29 mouse cellular contexts compared by ENCODE assay signal in genomic region chr9:119965186-119965585, GRCm38 (mm10). TPM values are rescaled to one million over a fixed set of nuclear protein-coding genes. Genes with fewer than 3 reads are reported as not detected.
DNase-seq lines count a peak whose midpoint lies in the region; TF ChIP-seq lines count a peak whose summit lies in the region.
"Had no signal": no experiment of that assay in that cellular context is flagged by ENCODE, and none has a peak within 500 bp of the region (broad histone marks: within the 10 kb centered on the region; RNA-seq: fewer than 3 reads in every experiment).

No protein-coding gene starts in this region.

- no peak overlapping the region for H3K9ac ChIP-seq in liver, adult 2 months (ENCODE audit: low read depth, low read length)
- H3K9ac ChIP-seq: embryonic facial prominence, embryonic 12.5 days; forebrain, embryonic 15.5 days; hindbrain, embryonic 12.5 days; intestine, embryonic 15.5 days; limb, embryonic 13.5 days; liver, embryonic 13.5 days; midbrain, embryonic 15.5 days had no signal

- no peaks in the 10 kb centered on the region for H3K79me2 ChIP-seq in liver, adult 2 months (ENCODE audit: control insufficient read depth, insufficient read depth, low read length)

- 0 out of 2 replicates have a peak overlapping the region, but pooled peaks have one; percentile 25 for H3K27ac ChIP-seq in heart, embryonic 10.5 days
- no peak overlapping the region for H3K27ac ChIP-seq in liver, adult 2 months (replicated peaks; ENCODE audit: insufficient read depth, low read depth, low read length)
- H3K27ac ChIP-seq: embryonic facial prominence, embryonic 12.5 days; forebrain, embryonic 15.5 days; hindbrain, embryonic 12.5 days; hindbrain, postnatal 0 days; intestine, embryonic 15.5 days; limb, embryonic 13.5 days; liver, embryonic 13.5 days; midbrain, embryonic 15.5 days; stomach, postnatal 0 days had no signal

- H3K4me1 ChIP-seq in heart, embryonic 10.5 days: peaks cover 34% of the 10 kb centered on the region
- H3K4me1 ChIP-seq in liver, adult 2 months (ENCODE audit: control insufficient read depth, insufficient read depth, low read length): 0 out of 2 replicates have a peak, but pooled peaks cover 1% of the 10 kb centered on the region

- H3K36me3 ChIP-seq in heart, embryonic 10.5 days: no peaks in the 10 kb centered on the region
- H3K36me3 ChIP-seq in liver, adult 2 months (ENCODE audit: control insufficient read depth, insufficient read depth, low read length): no peaks in the 10 kb centered on the region
- H3K36me3 ChIP-seq: embryonic facial prominence, embryonic 12.5 days; forebrain, embryonic 15.5 days; hindbrain, embryonic 12.5 days; intestine, embryonic 15.5 days; limb, embryonic 13.5 days; liver, embryonic 13.5 days; midbrain, embryonic 15.5 days had no signal

- H3K4me3 ChIP-seq in heart, embryonic 10.5 days: no peak overlapping the region
- H3K4me3 ChIP-seq in liver, adult 2 months (ENCODE audit: insufficient read depth, low read depth, low read length): no peak overlapping the region
- H3K4me3 ChIP-seq: embryonic facial prominence, embryonic 12.5 days; forebrain, embryonic 15.5 days; hindbrain, embryonic 12.5 days; intestine, embryonic 15.5 days; limb, embryonic 13.5 days; liver, embryonic 13.5 days; midbrain, embryonic 15.5 days had no signal

- no peak for DNase-seq in heart, embryonic 10.5 days (ENCODE audit: low spot score)
- no peak for DNase-seq in heart, postnatal 10 days
- peak; percentile 52 for DNase-seq in liver, adult 2 months (ENCODE audit: extremely low read depth, low read depth, low spot score)
- no peak for DNase-seq in liver
- peak; percentile 61 for DNase-seq in kidney, postnatal 10 days
- peak; percentile 75 to 76 for DNase-seq in kidney, postnatal 36 days
- DNase-seq in layer of hippocampus, adult 9-11 months: no peak
- DNase-seq: adrenal gland, adult 2 months; cerebellum, adult 9-10 months; embryo, embryonic 11 days; heart, postnatal 36 days; liver, embryonic 13.5 days; lung, adult 18-20 months; right cerebral cortex, adult 18-20 months; right cerebral cortex, postnatal 4 days; thymus, adult 18-20 months; thymus, postnatal 25 days had no signal

- peaks cover 9% of the 10 kb centered on the region; the same call in 1 of the 2 replicates for H3K27me3 ChIP-seq in heart, embryonic 10.5 days (ENCODE audit: insufficient read depth, poor library complexity, severe bottlenecking)
- no peaks in the 10 kb centered on the region for H3K27me3 ChIP-seq in liver, adult 2 months (ENCODE audit: control insufficient read depth, insufficient read depth, low read length)
- H3K27me3 ChIP-seq: embryonic facial prominence, embryonic 12.5 days; forebrain, embryonic 15.5 days; intestine, embryonic 15.5 days; limb, embryonic 13.5 days; liver, embryonic 13.5 days; midbrain, embryonic 15.5 days had no signal

- WGBS in heart, embryonic 10.5 days: 74% methylated on average over 3 of the region's 3 CpGs
- 64% methylated on average over 3 of the region's 3 CpGs for WGBS in liver, adult 2 months

- intact Hi-C loops in heart, postnatal 10 days (cut with DNase I): loop anchor here (2.0 kb wide), 1 partner anchor 16 kb away; no protein-coding TSS in a partner anchor

- H3K9me3 ChIP-seq in heart, embryonic 10.5 days: no peaks in the 10 kb centered on the region
- H3K9me3 ChIP-seq: embryonic facial prominence, embryonic 12.5 days; forebrain, embryonic 15.5 days; hindbrain, embryonic 12.5 days; intestine, embryonic 15.5 days; limb, embryonic 13.5 days; liver, embryonic 13.5 days; midbrain, embryonic 15.5 days had no signal

- no peak for TF ChIP-seq CTCF in liver, adult 2 months (IDR thresholded peaks at IDR 0.05; ENCODE audit: low read depth, low read length)

- TF ChIP-seq POLR2A in liver, adult 2 months (IDR thresholded peaks at IDR 0.05; ENCODE audit: extremely low read depth, insufficient read depth, low read length): no peak

RNA-seq across cellular contexts. Expression of gene Csrnp1, which starts 19.3 kb away (rescaled TPM):
- 7.5 and 8.0 TPM in 2 replicates for polyA plus RNA-seq in heart, embryonic 10.5 days (2016; fragmentation: Nextera tagmentation; extraction: Ambion mirVana)
- 10 to 100 TPM in 1 of 2 experiments, 1 to 10 TPM in 1; 9.9 to 19.0 TPM for total RNA-seq in heart, postnatal 10 days (2021)
- 5.8 and 9.2 TPM in 2 replicates for total RNA-seq in liver, adult 2 months (2014; rRNA removed)
- polyA plus RNA-seq in liver, adult 2 months (2012; rRNA removed): 9.7 and 10.4 TPM in 2 replicates

RNA-seq across cellular contexts. Expression of gene Ttc21a, which starts 27.8 kb away (rescaled TPM):
- polyA plus RNA-seq in heart, embryonic 10.5 days (2016; fragmentation: Nextera tagmentation; extraction: Ambion mirVana): 0.28 and 0.48 TPM in 2 replicates
- not detected for total RNA-seq in heart, postnatal 10 days (2021)
- total RNA-seq in liver, adult 2 months (2014; rRNA removed): 0.07 TPM in 1 of 2 replicates, not detected in the other
- not detected in 2 replicates for polyA plus RNA-seq in liver, adult 2 months (2012; rRNA removed)
- total RNA-seq: gastrocnemius, adult 8-10 months; heart, postnatal 36 days had no signal
- polyA plus RNA-seq: activated CD4-positive, CD25-positive, alpha-beta regulatory T cell, adult 4 months had no signal

RNA-seq across cellular contexts. Expression of gene Gorasp1, which starts 27.8 kb away (rescaled TPM):
- polyA plus RNA-seq in heart, embryonic 10.5 days (2016; fragmentation: Nextera tagmentation; extraction: Ambion mirVana): 26.5 and 26.8 TPM in 2 replicates
- 10 to 100 TPM; 19.1 to 22.9 TPM for total RNA-seq in heart, postnatal 10 days (2021)
- total RNA-seq in liver, adult 2 months (2014; rRNA removed): 10.9 and 11.5 TPM in 2 replicates
- polyA plus RNA-seq in liver, adult 2 months (2012; rRNA removed): 18.1 and 20.7 TPM in 2 replicates

RNA-seq across cellular contexts. Expression of gene Xirp1, which starts 58.2 kb away (rescaled TPM):
- 41.1 and 90.1 TPM in 2 replicates for polyA plus RNA-seq in heart, embryonic 10.5 days (2016; fragmentation: Nextera tagmentation; extraction: Ambion mirVana)
- 100 to 1,000 TPM; 147 to 150 TPM for total RNA-seq in heart, postnatal 10 days (2021)
- under 0.01 and 0.09 TPM in 2 replicates for total RNA-seq in liver, adult 2 months (2014; rRNA removed)
- 0.11 TPM in 2 replicates for polyA plus RNA-seq in liver, adult 2 months (2012; rRNA removed)
- total RNA-seq: CH12.LX; neutrophil, adult 5-6 weeks had no signal
- polyA plus RNA-seq: activated CD4-positive, CD25-positive, alpha-beta regulatory T cell, adult 4 months; forebrain, embryonic 15.5 days; midbrain, embryonic 15.5 days had no signal

Comparison
In these comparisons a context has a peak if more than half of its experiments do, and no peak if none do; other contexts are left out.
1. DNase-seq: peak in liver, adult 2 months (single experiment), kidney, postnatal 10 days (single experiment) and kidney, postnatal 36 days (2 of 2); none in heart, embryonic 10.5 days (single experiment), heart, postnatal 10 days (0 of 2), liver (single experiment) and layer of hippocampus, adult 9-11 months (single experiment).